Mouse (Mus musculus) cerebellum, postnatal 25 days (tissue): ENCODE measurements around the gene Olfr916.

Experiments
- DNase-seq, 2 experiments: peaks; one replicate each; pipeline ENCODE4 v3.0.0; 2021; ENCODE audit warnings: mixed read lengths in 2 of 2

Olfr916 gene

GRCm38 (mm10) chr9:38659775-38660174, at the start of gene Olfr916:
TSS of gene Olfr916 (minus strand) at chr9:38659875.
- DNase-seq, result no peak

DNA sequence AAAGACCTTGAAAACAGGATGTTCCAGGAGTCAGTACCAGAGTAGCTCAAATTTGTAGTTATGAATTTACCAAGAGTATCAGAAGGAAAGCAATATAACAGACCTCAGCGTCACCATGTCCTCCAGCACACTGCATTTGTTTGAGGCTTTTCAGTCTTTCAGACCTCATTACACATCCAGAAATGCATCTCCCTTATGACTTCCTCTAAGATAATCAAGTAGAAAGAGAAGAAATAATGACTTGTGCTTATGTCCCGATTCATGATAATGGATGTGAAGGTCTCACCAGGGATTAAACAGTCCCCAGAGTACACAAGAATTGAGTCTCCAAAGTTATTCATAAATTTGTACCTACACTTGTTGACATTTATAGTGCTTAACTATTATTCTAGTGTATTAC, 14.8 kb upstream of the Olfr916 start, which contains the start of gene Olfr918:
Olfr918 (minus strand) TSS at position 101 of the 400 bp plus-strand sequence.
- DNase-seq, result no peak

- DNase-seq, result no peak
Observed at GRCm38 (mm10) chr9:38672887-38673286, 13.2 kb upstream of the Olfr916 start.

GRCm38 (mm10) chr9:38665742-38666141, 6.1 kb upstream of the Olfr916 start, which contains the start of gene Olfr917:
TSS of gene Olfr917 (minus strand) at chr9:38665842.
- no peak for DNase-seq

- no peak for DNase-seq
Observed at GRCm38 (mm10) chr9:38632406-38632805, 27.3 kb downstream of the Olfr916 start.
